Mouse (Mus musculus) stomach, postnatal 0 days (tissue): ENCODE results near the gene Tigd3.

ENCODE experiments used
- CTCF ChIP-seq: IDR thresholded peaks from 2 replicates; pipeline ENCODE4 v1.5.1; 2016; ENCODE audit warnings: antibody characterized with exemption, low read depth, mild to moderate bottlenecking, moderate library complexity
- EP300 ChIP-seq: optimal IDR thresholded peaks from 2 replicates; pipeline ENCODE3; 2016; ENCODE audit warnings: antibody characterized with exemption

DNA sequence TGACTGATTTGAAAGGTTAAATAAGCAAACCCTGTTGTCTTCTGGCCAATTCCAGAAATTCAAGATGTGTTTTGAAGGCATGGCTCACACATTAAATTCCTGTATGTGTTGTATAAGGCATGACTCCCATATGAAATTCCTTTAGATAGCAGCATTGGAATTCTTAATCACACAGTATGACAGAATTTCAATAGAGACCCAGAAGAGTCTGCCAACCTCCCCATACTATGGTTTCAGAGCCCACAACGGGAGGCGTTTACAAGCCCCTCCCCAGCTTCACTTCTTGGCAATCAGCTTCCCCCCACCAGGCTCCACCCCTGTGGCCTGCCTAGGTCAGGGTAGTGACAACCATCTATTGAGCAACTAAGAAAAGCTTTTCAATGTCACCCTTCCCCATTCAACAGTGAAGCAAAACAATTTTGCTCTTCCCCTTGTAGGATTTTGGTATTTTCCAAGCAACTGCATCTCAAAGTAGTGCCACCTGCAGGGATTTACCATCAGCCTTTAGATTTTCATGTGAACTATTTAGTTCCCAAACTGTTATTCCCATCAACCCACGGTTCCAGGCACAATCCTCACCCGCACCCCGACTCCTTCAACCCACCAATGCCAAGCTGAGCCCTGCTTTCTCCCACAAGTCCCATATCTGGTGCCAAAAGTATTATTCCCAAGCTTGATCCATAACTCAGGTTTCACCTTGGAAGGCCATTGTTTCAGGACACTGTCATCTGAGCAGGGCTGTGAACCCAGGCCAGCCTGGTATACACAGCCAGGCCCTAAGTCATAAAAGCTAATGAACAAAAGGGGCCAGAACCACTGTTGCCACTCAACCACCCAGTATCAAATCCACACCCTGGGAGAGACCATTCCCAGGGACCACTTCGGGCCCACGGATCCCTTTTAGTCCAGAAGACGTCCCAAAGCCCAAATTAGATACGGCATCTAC, 50.9 kb downstream of the Tigd3 start:
- TF ChIP-seq CTCF (no peak), EP300 (no peak)
